Mouse (Mus musculus) bone marrow macrophage, adult 2 months (primary cell): ENCODE data around the gene E2f6.

ENCODE experiments used
- CTCF ChIP-seq: IDR thresholded peaks from 2 replicates; pipeline ENCODE4 v1.5.1; 2012; ENCODE audit warnings: low read depth, mild to moderate bottlenecking, low read length, moderate library complexity
- POLR2A ChIP-seq: IDR thresholded peaks from 2 replicates; pipeline ENCODE4 v1.6.1; 2012; ENCODE audit warnings: mild to moderate bottlenecking, low read depth, low read length, borderline replicate concordance

GRCm38 (mm10) chr12:16795781-16796180, 15.0 kb upstream of the E2f6 start:
- TF ChIP-seq POLR2A (no peak), CTCF (no peak)
